In the genomic region with DNA sequence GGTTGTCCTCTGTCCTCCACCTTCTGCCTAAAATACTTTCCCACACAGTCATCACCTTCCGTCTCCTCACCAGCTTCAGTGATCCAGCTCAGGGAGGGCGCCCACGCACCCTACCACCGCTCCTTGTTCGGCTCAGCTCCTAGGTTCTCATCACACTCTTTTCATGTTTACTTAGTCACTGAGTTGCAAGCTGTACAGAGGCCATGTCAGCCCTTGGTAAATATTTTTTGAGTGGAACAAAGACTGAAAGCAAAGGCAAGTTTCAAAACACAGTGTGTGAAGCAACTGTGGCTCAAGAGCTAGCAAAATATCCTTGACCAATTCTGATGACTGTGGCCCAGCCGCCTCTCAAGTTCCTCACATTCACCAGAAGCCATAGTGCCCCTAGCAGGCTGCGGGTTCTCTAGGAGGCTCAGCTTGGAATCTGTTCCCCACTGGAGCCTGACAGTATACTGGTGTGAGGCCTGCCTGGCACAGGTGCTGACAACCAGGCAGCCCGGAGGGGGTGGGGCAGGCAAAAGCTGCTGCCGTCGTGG, we compare ENCODE assay signal across 18 mouse cellular contexts. TPM values are rescaled to one million over a fixed set of nuclear protein-coding genes. Genes with fewer than 3 reads are reported as not detected.
DNase-seq lines count a peak whose midpoint lies in the region; ATAC-seq lines count a peak whose summit lies in the region.
"Had no signal": no experiment of that assay in that cellular context is flagged by ENCODE, and none has a peak within 500 bp of the region (broad histone marks: within the 10 kb centered on the region; RNA-seq: fewer than 3 reads in every experiment).

No protein-coding gene starts in this region.

- H3K9me3 ChIP-seq in lung, embryonic 15.5 days, result no peaks in the 10 kb centered on the region
- H3K9me3 ChIP-seq: embryonic facial prominence, embryonic 15.5 days; midbrain, embryonic 10.5 days had no signal

- H3K4me1 ChIP-seq in lung, embryonic 15.5 days, result peaks cover 27% of the 10 kb centered on the region
- H3K4me1 ChIP-seq: embryonic facial prominence, embryonic 15.5 days had no signal

- no peaks in the 10 kb centered on the region for H3K36me3 ChIP-seq in lung, embryonic 15.5 days
- H3K36me3 ChIP-seq: embryonic facial prominence, embryonic 15.5 days; G1E; midbrain, embryonic 10.5 days had no signal

- H3K27me3 ChIP-seq in lung, embryonic 15.5 days, result no peaks in the 10 kb centered on the region
- H3K27me3 ChIP-seq: embryonic facial prominence, embryonic 15.5 days had no signal

- peak; percentile 45; the same call in 1 of the 2 replicates for ATAC-seq in frontal cortex, adult (ENCODE audit: low TSS enrichment)
- ATAC-seq in lung, embryonic 15.5 days (ENCODE audit: borderline replicate concordance, extremely low read depth, low FRiP score, low TSS enrichment), result peak; percentile 39

- H3K9ac ChIP-seq in lung, embryonic 15.5 days, result no peak overlapping the region
- H3K9ac ChIP-seq: embryonic facial prominence, embryonic 15.5 days had no signal

- no peak overlapping the region for H3K4me2 ChIP-seq in lung, embryonic 15.5 days
- H3K4me2 ChIP-seq: embryonic facial prominence, embryonic 15.5 days had no signal

- H3K27ac ChIP-seq in lung, embryonic 15.5 days, result peak overlapping the region; percentile 70
- H3K27ac ChIP-seq: embryonic facial prominence, embryonic 15.5 days; midbrain, embryonic 10.5 days had no signal

- WGBS in lung, embryonic 15.5 days, result 60% methylated on average over 10 of the region's 10 CpGs

- no peak for DNase-seq in frontal cortex, postnatal 10 days (ENCODE audit: low spot score in 2 of 2)
- peak; percentile 24 for DNase-seq in urinary bladder, adult 2 months (ENCODE audit: low spot score)
- DNase-seq in urinary bladder, postnatal 10 days (ENCODE audit: low spot score), result no peak
- DNase-seq in urinary bladder, postnatal 36 days (ENCODE audit: low spot score in 2 of 2), result peak; percentile 37 to 39
- DNase-seq in adrenal gland, postnatal 25 days, result no peak
- no peak for DNase-seq in kidney, postnatal 25 days
- DNase-seq: cerebellum, postnatal 14 days; kidney, adult 11 months; left cerebral cortex, postnatal 4 days; spleen, adult 18-20 months; thymus, adult 18-20 months had no signal

- H3K4me3 ChIP-seq in lung, embryonic 15.5 days, result no peak overlapping the region
- H3K4me3 ChIP-seq: embryonic facial prominence, embryonic 15.5 days; midbrain, embryonic 10.5 days; myocyte had no signal

RNA-seq across cellular contexts. Expression of a gene that starts 32.2 kb away (rescaled TPM):
- polyA plus RNA-seq in urinary bladder, adult 2 months (2012; rRNA removed), result not detected in 2 replicates
- polyA plus RNA-seq in lung, embryonic 15.5 days (2015; fragmentation: Nextera tagmentation; extraction: Ambion mirVana), result 73.4 and 93.8 TPM in 2 replicates
- total RNA-seq in adrenal gland, postnatal 25 days (2021), result not detected in 2 replicates
- total RNA-seq: G1E; hematopoietic stem cell, adult 5-6 weeks had no signal
- polyA plus RNA-seq: embryonic facial prominence, embryonic 15.5 days; G1E; midbrain, embryonic 10.5 days; myocyte had no signal

RNA-seq across cellular contexts. Expression of a gene that starts 36.9 kb away (rescaled TPM):
- 20.2 and 24.1 TPM in 2 replicates for polyA plus RNA-seq in urinary bladder, adult 2 months (2012; rRNA removed)
- 25.4 and 27.8 TPM in 2 replicates for polyA plus RNA-seq in lung, embryonic 15.5 days (2015; fragmentation: Nextera tagmentation; extraction: Ambion mirVana)
- total RNA-seq in adrenal gland, postnatal 25 days (2021), result 2.2 and 3.3 TPM in 2 replicates
- total RNA-seq: G1E; hematopoietic stem cell, adult 5-6 weeks had no signal

Comparison
In these comparisons a context has a peak if more than half of its experiments do, and no peak if none do; other contexts are left out.
1. DNase-seq: peak in urinary bladder, adult 2 months (single experiment) and urinary bladder, postnatal 36 days (2 of 2); none in frontal cortex, postnatal 10 days (0 of 2), urinary bladder, postnatal 10 days (single experiment), adrenal gland, postnatal 25 days (single experiment) and kidney, postnatal 25 days (0 of 2).
2. RNA of a gene that starts 32.2 kb away (polyA plus RNA-seq): 73.4 to 93.8 TPM in lung, embryonic 15.5 days; not detected in urinary bladder, adult 2 months; every median in the first group is over 10 times any median in the second.